Mouse (Mus musculus) layer of hippocampus, postnatal 36 days (tissue): Measurements from ENCODE around the gene Zwint. TPM values are rescaled to one million over a fixed set of nuclear protein-coding genes. Genes with fewer than 3 reads are reported as not detected.

Source experiments
- DNase-seq, 2 experiments: peaks; one replicate each; pipeline ENCODE4 v3.0.0; 2022
- total RNA-seq, 2 experiments: library from RNA; stranded (reverse); gene quantifications; 2 replicates each; pipeline ENCODE4 v1.2.3; 2021

The Zwint gene
- total RNA-seq, result 100 to 1,000 TPM; 639 to 717 TPM

GRCm38 (mm10) chr10:72654270-72655016, at the start of gene Zwint:
Zwint (plus strand) TSS chr10:72654845.
- peak; percentile 95 for DNase-seq

DNA sequence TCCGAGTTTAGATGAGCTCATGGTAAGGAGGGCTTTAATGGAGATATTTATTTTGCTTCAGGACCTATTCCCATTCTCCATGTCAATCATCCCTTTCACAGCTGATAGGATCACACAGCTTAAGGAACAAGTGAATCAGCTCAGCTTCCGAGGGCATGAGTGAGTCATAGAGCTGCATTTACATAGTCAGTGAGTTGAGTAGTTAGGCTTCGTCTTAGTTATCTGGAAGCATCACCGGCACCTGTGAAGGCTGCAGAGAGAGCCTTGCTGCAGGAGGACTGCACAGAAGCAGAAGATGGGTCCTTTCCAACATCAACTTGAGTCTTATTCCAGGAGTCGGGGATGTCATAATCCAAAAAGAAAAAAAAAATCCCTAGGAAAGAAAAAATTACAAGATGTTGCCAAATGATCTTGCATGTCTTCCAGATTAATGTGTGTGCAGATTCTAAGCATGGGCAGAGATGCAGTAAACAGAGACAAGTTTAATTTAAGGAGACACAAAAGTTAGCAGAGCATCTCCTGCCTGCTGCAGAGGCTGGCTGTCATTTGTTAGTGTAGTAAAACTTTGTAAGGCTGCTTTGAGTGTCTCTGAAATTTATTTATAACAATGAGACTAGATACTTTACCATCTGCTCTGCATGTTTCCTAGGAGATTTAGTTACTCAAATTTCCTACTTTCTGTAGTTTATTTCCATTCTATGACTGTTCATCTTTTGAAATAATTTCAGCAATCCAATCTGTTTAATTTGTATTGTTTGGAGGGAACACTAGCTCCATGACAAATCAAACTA, 41.3 kb upstream of the Zwint start:
- no peak for DNase-seq

GRCm38 (mm10) chr10:72616153-72616552, 38.5 kb upstream of the Zwint start:
- no peak for DNase-seq

GRCm38 (mm10) chr10:72620527-72620926, 34.1 kb upstream of the Zwint start:
- DNase-seq, result no peak

- peak; percentile 12 to 14 for DNase-seq
Observed at GRCm38 (mm10) chr10:72623561-72623960, 31.1 kb upstream of the Zwint start.

DNA sequence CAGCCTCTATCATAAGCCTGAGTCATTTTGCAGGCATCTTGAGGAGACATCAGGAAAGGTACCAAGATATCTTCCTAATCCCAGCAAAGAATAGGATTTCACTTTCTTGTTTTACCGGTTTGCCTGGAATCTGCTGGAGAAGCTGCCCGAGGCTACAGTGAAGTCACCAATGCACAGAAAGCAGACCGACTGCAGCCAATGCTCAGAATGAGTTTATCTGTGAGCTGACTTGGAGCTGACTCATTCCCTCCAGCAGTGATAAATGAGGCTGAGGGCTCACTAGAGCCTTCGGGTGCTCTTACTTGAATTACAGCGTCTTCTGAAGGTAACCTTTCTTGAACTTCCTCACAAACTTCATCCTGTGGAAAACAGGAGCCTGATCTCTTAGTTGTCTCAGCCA, 20.5 kb upstream of the Zwint start:
- DNase-seq, result no peak

- DNase-seq, result no peak
Observed at GRCm38 (mm10) chr10:72650867-72651266, 3.8 kb upstream of the Zwint start.

GRCm38 (mm10) chr10:72653797-72654196, 848 bp upstream of the Zwint start:
- DNase-seq, result no peak

DNA sequence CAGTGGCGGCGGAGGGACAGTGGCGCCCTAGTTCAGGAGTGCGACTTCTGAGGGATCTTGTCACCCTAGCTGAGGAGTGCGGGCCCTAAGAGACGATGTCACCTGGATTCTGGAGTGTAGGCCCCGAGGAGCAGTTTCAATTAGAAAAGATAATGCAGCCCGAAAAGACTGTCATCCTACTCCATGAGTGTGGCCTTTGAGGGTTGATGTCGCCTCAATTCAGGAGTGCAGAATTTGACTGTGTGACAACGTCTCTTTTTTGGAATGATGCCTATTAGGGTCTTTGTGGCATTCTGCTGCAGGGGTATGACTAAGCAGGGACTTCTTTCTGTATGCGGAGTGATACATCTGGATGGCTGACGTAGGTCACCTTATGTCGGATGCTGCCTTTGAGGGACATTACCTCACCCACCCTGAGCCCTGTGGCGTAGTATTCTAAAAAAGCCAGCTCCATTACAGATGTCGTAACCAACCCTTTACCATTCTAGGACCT, 418 bp downstream of the Zwint start:
- no peak for DNase-seq

DNA sequence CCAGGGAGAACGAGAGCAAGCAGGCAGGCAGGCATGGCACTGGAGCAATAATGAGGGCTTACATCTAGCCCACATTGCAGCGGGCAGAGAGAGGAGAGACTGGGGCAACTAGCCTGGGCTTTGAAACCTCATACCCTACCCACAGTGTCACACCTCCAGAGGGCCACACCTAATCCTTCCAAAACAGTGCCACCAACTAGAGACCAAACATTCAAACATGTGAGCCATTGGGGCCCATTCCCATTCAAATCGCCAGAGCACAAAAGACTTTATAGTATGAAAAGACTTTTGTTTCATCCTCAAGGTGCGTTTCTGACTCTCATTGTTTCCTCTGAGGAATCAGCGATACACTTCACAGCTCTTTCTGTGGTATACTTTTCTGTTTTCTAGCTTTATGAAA, 4.6 kb downstream of the Zwint start:
- DNase-seq, result no peak

GRCm38 (mm10) chr10:72660350-72660749, 5.7 kb downstream of the Zwint start:
- DNase-seq, result no peak

DNA sequence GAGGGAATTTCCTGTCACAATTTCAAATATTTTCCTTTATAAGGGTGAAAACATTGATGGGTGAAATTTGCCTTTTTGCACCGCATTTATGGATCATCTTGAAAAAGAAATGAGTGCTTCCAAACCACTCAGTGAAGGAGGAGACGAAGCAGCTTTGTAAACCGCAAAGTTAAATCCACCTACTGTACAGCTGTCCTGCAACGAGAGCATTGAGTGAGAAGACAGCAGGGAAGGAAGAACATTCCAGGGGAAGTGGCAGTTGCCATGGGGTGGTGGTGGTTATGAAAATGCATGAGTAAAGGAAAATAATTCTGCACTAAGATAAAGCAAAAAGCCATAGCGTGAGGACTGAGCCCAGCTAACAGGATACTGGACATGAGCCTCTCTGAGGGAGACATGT, 13.2 kb downstream of the Zwint start:
- DNase-seq, result no peak

GRCm38 (mm10) chr10:72669086-72669485, 14.4 kb downstream of the Zwint start:
- DNase-seq, result no peak

DNA sequence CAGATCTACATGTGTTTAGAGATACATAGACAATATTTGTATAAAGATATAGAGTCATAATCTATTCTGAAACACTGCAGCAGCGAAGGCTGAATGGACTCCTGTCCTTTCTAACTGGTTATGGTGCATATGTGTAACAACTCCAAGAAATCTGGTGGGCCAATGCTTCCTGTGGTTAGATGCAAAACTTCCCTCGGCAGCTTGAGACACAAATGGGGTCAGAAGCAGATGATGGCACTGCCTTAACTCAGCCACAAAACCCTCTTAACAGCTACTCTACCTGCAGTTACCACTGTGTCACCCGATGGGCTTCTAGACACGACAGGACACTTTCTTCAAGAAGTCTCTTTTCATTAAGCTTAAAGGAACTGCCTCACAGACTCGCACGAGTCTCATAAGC, 21.3 kb downstream of the Zwint start:
- DNase-seq, result no peak

DNA sequence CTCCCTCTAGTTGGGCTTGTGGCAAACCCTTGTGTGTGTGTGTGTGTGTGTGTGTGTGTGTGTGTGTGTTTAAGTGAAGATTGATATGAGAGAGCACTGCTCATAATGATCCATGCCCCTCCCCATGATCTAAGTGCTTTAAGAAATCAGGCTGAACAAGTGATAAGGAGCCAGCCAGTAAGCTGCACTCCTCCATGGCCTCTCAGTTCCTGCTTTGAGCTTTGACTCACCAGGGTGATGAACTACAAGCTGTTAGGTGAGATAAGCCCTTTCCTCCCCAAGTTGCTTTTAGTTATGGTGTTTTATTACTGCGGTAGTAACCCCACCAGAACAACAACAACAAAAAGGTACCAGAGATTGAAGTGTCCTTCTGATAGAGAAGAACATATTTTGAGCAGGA, 21.9 kb downstream of the Zwint start:
- no peak for DNase-seq

- no peak for DNase-seq
Observed at GRCm38 (mm10) chr10:72679086-72679485, 24.4 kb downstream of the Zwint start.

DNA sequence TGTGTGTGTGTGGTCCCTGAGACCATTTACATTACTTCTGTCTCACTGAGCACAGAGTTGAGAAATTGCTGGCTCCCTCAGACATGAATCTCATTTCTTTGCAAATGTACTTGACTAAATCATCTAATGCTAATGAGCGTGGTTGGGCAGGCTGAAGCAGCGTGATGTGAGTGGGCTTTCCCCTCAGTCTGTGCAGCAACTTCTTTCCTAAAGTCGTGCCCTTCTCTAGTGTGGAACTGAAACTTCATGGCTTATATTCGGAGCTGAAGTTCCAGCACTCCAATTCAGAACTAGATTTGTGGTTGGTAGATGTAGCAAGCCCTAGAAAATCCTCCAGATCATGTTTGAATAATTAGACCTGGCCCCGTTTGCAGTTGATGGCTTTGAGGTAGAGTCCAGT, 46.4 kb downstream of the Zwint start:
- DNase-seq, result no peak

DNA sequence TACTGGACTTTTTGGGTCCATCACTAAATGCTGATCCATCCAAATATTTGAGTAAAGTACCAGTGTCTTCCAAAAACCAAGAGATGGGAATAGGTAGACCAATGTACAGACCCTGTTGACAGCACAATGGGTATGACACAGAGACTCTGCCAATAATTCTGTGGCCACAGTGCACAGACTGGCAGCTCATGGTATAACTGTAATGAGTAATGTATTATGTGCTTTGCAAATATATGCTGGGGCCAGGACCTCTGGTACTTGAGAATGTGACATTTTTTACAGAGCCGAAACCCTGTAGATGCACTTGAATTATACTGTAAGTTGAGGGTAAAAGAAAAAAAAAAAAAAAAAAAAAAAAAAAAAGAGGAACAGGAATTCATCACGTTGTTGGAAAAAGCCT, 59.1 kb downstream of the Zwint start:
- no peak for DNase-seq
